ENCODE assay signal across 8 mouse cellular contexts in the genomic region with DNA sequence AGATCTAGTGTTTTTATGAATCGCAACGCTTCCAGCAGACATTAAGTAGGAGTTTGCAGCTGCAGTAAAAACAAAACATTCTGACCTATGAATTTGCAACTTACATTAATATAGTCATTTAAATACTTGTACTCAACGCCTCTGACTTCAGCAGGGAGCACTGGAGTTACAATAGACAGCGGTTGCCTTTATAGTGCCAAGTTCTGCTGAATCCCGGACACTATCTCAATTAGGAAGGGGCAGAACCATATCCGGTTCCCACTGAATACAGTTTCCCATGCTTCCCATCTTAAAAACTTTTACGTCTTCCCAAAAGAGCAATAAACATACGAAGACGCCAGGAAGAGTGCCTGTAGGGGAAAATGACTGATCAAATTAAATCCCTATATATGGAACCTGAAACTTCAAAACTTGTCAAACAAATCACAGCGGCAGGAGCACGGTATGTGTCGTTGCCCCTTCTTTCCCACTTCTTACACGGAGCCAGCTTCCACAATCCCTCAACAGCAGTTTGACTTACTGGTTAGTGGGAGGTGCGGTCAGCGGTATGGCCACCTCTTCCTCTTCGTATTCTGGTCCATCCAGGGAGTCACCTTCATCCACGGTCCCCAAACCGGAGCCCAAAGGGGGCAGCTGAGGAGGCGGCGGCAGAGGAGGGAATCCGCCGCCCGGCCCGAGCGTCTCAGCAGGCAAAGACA. TPM values are rescaled to one million over a fixed set of nuclear protein-coding genes. Genes with fewer than 3 reads are reported as not detected.
DNase-seq lines count a peak whose midpoint lies in the region; ATAC-seq and TF ChIP-seq lines count a peak whose summit lies in the region.

No protein-coding gene starts in this region.

- 2% methylated on average over 25 of the region's 25 CpGs for WGBS in forebrain, embryonic 10.5 days
- under 1% methylated on average over 25 of the region's 25 CpGs for WGBS in hindbrain, embryonic 14.5 days
- 1% methylated on average over 25 of the region's 25 CpGs for WGBS in liver, embryonic 13.5 days (ENCODE audit: insufficient replicate concordance)

- H3K4me2 ChIP-seq in hindbrain, embryonic 14.5 days (replicated peaks) = peak overlapping the region; percentile 69
- H3K4me2 ChIP-seq in liver, embryonic 13.5 days = peak overlapping the region; percentile 81
- peak overlapping the region; percentile 57 for H3K4me2 ChIP-seq in myocyte (ENCODE audit: low read depth)

- H3K36me3 ChIP-seq in forebrain, embryonic 10.5 days (replicated peaks) = no peaks in the 10 kb centered on the region; the same call in 1 of the 2 replicates
- no peaks in the 10 kb centered on the region for H3K36me3 ChIP-seq in hindbrain, embryonic 14.5 days (replicated peaks; ENCODE audit: control insufficient read depth, insufficient read depth)
- no peaks in the 10 kb centered on the region for H3K36me3 ChIP-seq in liver, embryonic 13.5 days
- H3K36me3 ChIP-seq in myocyte (ENCODE audit: control insufficient read depth, insufficient read depth) = no peaks in the 10 kb centered on the region

- H3K27ac ChIP-seq in forebrain, embryonic 10.5 days = peak overlapping the region; percentile 99
- peak overlapping the region; percentile 99 for H3K27ac ChIP-seq in hindbrain, embryonic 14.5 days
- peak overlapping the region; percentile 96 for H3K27ac ChIP-seq in liver, embryonic 13.5 days

- peak; percentile 31 for DNase-seq in ovary, postnatal 10 days (ENCODE audit: low spot score)
- no peak for DNase-seq in ovary, adult 18-20 months (ENCODE audit: low spot score)
- DNase-seq in ZHBTc4 (ENCODE audit: low read depth, low spot score) = peak; percentile 56
- DNase-seq in forebrain, embryonic 10.5 days (ENCODE audit: extremely low spot score, low spot score) = no peak
- peak; percentile 45 for DNase-seq in hindbrain, embryonic 14.5 days (ENCODE audit: low spot score)
- DNase-seq in liver, embryonic 13.5 days = no peak
- no peak for DNase-seq in cerebellum, postnatal 14 days

- H3K79me2 ChIP-seq in myocyte (ENCODE audit: control insufficient read depth, insufficient read depth) = peaks cover 53% of the 10 kb centered on the region

- no peak for TF ChIP-seq POLR2A in myocyte (IDR thresholded peaks at IDR 0.05; ENCODE audit: insufficient read length, low read depth)

- H3K9me3 ChIP-seq in forebrain, embryonic 10.5 days = no peaks in the 10 kb centered on the region
- H3K9me3 ChIP-seq in hindbrain, embryonic 14.5 days (ENCODE audit: control insufficient read depth, low read length) = no peaks in the 10 kb centered on the region
- H3K9me3 ChIP-seq in liver, embryonic 13.5 days (replicated peaks) = no peaks in the 10 kb centered on the region

- peak overlapping the region; percentile 85 for H3ac ChIP-seq in myocyte (ENCODE audit: control insufficient read depth, insufficient read length)

- ATAC-seq in hindbrain, embryonic 14.5 days (ENCODE audit: low FRiP score) = no peak; the same call in 1 of the 2 replicates
- no peak for ATAC-seq in liver, embryonic 13.5 days (ENCODE audit: low read depth)

- H3K9ac ChIP-seq in hindbrain, embryonic 14.5 days = peak overlapping the region; percentile 96
- H3K9ac ChIP-seq in liver, embryonic 13.5 days = peak overlapping the region; percentile 96

- H3K4me1 ChIP-seq in forebrain, embryonic 10.5 days = peaks cover 11% of the 10 kb centered on the region
- H3K4me1 ChIP-seq in hindbrain, embryonic 14.5 days (replicated peaks; ENCODE audit: control insufficient read depth, insufficient read depth, low read length) = peaks cover 18% of the 10 kb centered on the region
- H3K4me1 ChIP-seq in liver, embryonic 13.5 days (replicated peaks) = peaks cover 22% of the 10 kb centered on the region

- peak overlapping the region; percentile 96 for H3K4me3 ChIP-seq in forebrain, embryonic 10.5 days
- H3K4me3 ChIP-seq in hindbrain, embryonic 14.5 days (replicated peaks; ENCODE audit: low read length) = peak overlapping the region; percentile 99
- peak overlapping the region; percentile 97 for H3K4me3 ChIP-seq in liver, embryonic 13.5 days (replicated peaks)
- peak overlapping the region; percentile 81 for H3K4me3 ChIP-seq in myocyte

- no peaks in the 10 kb centered on the region for H3K27me3 ChIP-seq in forebrain, embryonic 10.5 days (ENCODE audit: poor library complexity, severe bottlenecking)
- H3K27me3 ChIP-seq in hindbrain, embryonic 14.5 days (ENCODE audit: control insufficient read depth, insufficient read depth, low read length) = no peaks in the 10 kb centered on the region
- no peaks in the 10 kb centered on the region for H3K27me3 ChIP-seq in liver, embryonic 13.5 days
- no peaks in the 10 kb centered on the region for H3K27me3 ChIP-seq in myocyte (ENCODE audit: control insufficient read depth, insufficient read depth, insufficient read length)

TF ChIP-seq in myocyte, 11 proteins besides CTCF, POLR2A, EP300 and RAD21:
- TF ChIP-seq REST (IDR thresholded peaks at IDR 0.05; ENCODE audit: insufficient read depth, insufficient read length) = no peak
- TF ChIP-seq MYOD1 (IDR thresholded peaks at IDR 0.05; ENCODE audit: control insufficient read depth in 1 of 3, insufficient read length in 2 of 3, low read depth in 2 of 3) = no peak
- TF ChIP-seq CEBPB (IDR thresholded peaks at IDR 0.05; ENCODE audit: insufficient read depth, poor library complexity, severe bottlenecking) = no peak
- TF ChIP-seq MYOG (IDR thresholded peaks at IDR 0.05; ENCODE audit: control insufficient read depth in 1 of 3, insufficient read depth in 1 of 3, insufficient read length in 2 of 3, low read depth in 2 of 3) = no peak
- TF ChIP-seq TCF12 (IDR thresholded peaks at IDR 0.05; ENCODE audit: insufficient read depth, poor library complexity, severe bottlenecking) = no peak
- no peak for TF ChIP-seq POLR2AphosphoS2 (IDR thresholded peaks at IDR 0.05; ENCODE audit: insufficient read length, low read depth)
- TF ChIP-seq E2F4 (IDR thresholded peaks at IDR 0.05; ENCODE audit: insufficient read depth) = no peak
- no peak for TF ChIP-seq USF1 (IDR thresholded peaks at IDR 0.05; ENCODE audit: low read depth)
- no peak for TF ChIP-seq MAX (IDR thresholded peaks at IDR 0.05; ENCODE audit: low read depth)
- TF ChIP-seq SRF (IDR thresholded peaks at IDR 0.05; ENCODE audit: control insufficient read depth, insufficient read length, low read depth) = no peak
- no peak for TF ChIP-seq TCF3 (IDR thresholded peaks at IDR 0.05; ENCODE audit: insufficient read length, low read depth)

RNA-seq across cellular contexts. Expression of a gene that starts 0.9 kb away (rescaled TPM):
- 47.3 and 48.8 TPM in 2 replicates for polyA plus RNA-seq in forebrain, embryonic 10.5 days (2016; fragmentation: Nextera tagmentation; extraction: Ambion mirVana)
- 70.2 and 73.5 TPM in 2 replicates for polyA plus RNA-seq in hindbrain, embryonic 14.5 days (2014; fragmentation: Nextera tagmentation; extraction: Ambion mirVana)
- 11.5 and 14.9 TPM in 2 replicates for polyA plus RNA-seq in liver, embryonic 13.5 days (2015; fragmentation: Nextera tagmentation; extraction: Ambion mirVana)
- 11.3 TPM for polyA plus RNA-seq in myocyte (2012; fragmentation: generic; extraction: Trizol)

Comparison
In these comparisons a context has a peak if more than half of its experiments do, and no peak if none do; other contexts are left out.
1. DNase-seq: peak in ovary, postnatal 10 days (single experiment), ZHBTc4 (single experiment) and hindbrain, embryonic 14.5 days (single experiment); none in ovary, adult 18-20 months (single experiment), forebrain, embryonic 10.5 days (single experiment), liver, embryonic 13.5 days (single experiment) and cerebellum, postnatal 14 days (0 of 2).
2. Peak in every context shown above with its lines, with median percentiles within 50 percentile points of each other: H3K27ac ChIP-seq, H3K4me3 ChIP-seq and H3K4me2 ChIP-seq.